Mouse (Mus musculus) kidney, adult 2 months (tissue): ENCODE data around the gene Zic2.

ENCODE experiments used
- CTCF ChIP-seq: fragments of 200-500 bp; conservative IDR thresholded peaks from 2 replicates; pipeline ENCODE4 v1.5.1; 2011; ENCODE audit warnings: low read depth, mild to moderate bottlenecking, control low read depth, low read length, moderate library complexity, mixed read lengths; ENCODE audit not compliant: insufficient read depth, insufficient read length
- POLR2A ChIP-seq: fragments of 200-500 bp; IDR thresholded peaks from one replicate; pipeline ENCODE4 v1.6.1; 2011; ENCODE audit warnings: low read depth, low read length, control low read depth

DNA sequence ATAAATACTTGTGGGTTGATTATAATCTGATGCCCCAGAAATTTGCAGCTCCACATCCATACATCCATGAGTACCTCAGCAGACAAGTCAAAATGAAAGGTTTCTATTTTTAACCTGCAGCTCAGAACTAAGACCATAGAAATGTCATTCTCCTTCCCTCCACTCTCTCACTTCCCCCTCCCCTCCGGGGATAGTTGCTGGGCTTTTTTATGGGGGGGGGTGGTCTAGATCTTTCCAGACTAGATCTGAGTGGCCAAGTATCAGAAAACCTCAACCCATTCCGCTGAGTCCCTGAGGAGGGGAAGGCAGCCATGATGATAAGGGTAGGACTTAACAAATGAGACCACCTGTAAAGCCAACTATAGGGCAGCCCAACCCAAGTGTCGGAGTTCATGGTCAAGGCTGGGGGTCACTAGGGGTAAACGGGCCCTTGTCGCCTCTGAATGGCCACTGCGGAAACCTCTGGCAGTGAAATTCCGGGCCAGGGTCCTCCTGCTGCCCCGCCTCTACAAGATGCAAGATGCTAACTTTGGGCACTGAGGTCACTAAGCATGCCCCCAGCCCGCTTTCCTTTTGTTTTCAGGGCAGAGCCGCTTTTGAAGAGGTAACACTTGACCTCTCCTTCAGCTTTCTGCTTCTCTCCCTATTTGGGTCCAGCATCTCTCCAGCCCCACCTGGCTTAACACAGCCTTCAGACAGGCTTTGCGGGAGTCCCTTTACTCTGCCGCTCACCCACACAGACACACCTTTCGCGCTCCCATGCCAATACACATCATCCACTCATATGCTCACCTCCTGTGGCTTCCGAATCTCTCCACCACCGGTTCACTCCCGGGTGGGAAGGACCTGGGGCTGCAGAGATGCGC, 8.6 kb downstream of the Zic2 start:
- no peak for TF ChIP-seq CTCF
- TF ChIP-seq POLR2A = no peak
